Mouse (Mus musculus): ENCODE results near the gene Rnf148.

DNA sequence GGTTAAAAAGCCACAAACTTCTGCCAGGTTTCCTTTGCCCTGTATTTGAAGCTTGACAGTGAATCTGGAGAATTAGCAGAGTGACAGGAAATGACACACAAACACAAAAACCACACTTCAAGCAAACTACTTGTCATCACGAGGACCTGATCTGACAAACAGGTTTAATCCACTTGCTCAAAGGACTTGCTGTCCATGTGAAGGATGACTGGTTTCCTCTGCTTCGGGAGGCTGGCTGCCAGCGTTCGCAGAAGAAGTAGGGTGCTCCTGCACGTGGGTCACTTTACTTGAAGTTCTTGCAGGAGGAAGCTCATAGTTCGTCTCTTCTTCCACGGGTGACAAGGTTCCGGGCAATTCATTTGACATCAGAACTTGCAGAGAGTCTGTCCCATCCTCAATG, 6.2 kb downstream of the Rnf148 start:
- TF ChIP-seq CTCF (IDR thresholded peaks at IDR 0.05; ENCODE audit: low read depth, low read length) (no peak), POLR2AphosphoS5 (IDR thresholded peaks at IDR 0.05; ENCODE audit: insufficient replicate concordance, low read depth, low read length) (no peak), GATA1 (IDR thresholded peaks at IDR 0.05; ENCODE audit: borderline replicate concordance, low read length) (no peak), TAL1 (conservative IDR thresholded peaks at IDR 0.05; ENCODE audit: low read depth, low read length) (no peak)

Data from G1E (cell line).